Mouse (Mus musculus) CH12.LX (cell line): ENCODE results near the gene Tceal3.

ENCODE experiments used
- CTCF ChIP-seq, 2 experiments: IDR thresholded peaks in 1 of 2; conservative IDR thresholded peaks in 1 of 2; 2 replicates each; pipeline ENCODE4 v1.5.1; 2011 to 2012; ENCODE audit warnings: low read depth in 2 of 2, low read length in 2 of 2, improper control_type of control experiment in 1 of 2, inconsistent platforms in 1 of 2, mild to moderate bottlenecking in 1 of 2, moderate library complexity in 1 of 2
- E2F4 ChIP-seq: IDR thresholded peaks from 2 replicates; pipeline ENCODE4 v1.6.1; 2011; ENCODE audit warnings: low read depth, low read length, improper control_type of control experiment; ENCODE audit not compliant: insufficient replicate concordance
- EP300 ChIP-seq: IDR thresholded peaks from 2 replicates; pipeline ENCODE4 v1.6.1; 2011; ENCODE audit warnings: low read length, improper control_type of control experiment
- POLR2A ChIP-seq: IDR thresholded peaks from 2 replicates; pipeline ENCODE4 v1.6.1; 2011; ENCODE audit warnings: low read depth, mild to moderate bottlenecking, improper control_type of control experiment, low read length
- POLR2AphosphoS2 ChIP-seq: IDR thresholded peaks from 2 replicates; pipeline ENCODE4 v1.6.1; 2011; ENCODE audit warnings: low read depth, low read length, improper control_type of control experiment
- TBP ChIP-seq: conservative IDR thresholded peaks from 2 replicates; pipeline ENCODE4 v1.6.1; 2011; ENCODE audit warnings: low read depth, low read length, improper control_type of control experiment
- ZKSCAN1 ChIP-seq: IDR thresholded peaks from 2 replicates; pipeline ENCODE4 v1.6.1; 2012; ENCODE audit warnings: low read depth, inconsistent platforms, low read length, improper control_type of control experiment, borderline replicate concordance

GRCm38 (mm10) chrX:136692294-136692675 is 101.6 kb downstream of the Tceal3 start:
- TF ChIP-seq CTCF (conservative IDR thresholded peaks at IDR 0.05 in 1 of 2, IDR thresholded peaks at IDR 0.05 in 1 of 2; ENCODE audit: low read depth in 2 of 2, low read length in 2 of 2), result no peak
- TF ChIP-seq POLR2A, result no peak
- no peak for TF ChIP-seq E2F4
- TF ChIP-seq ZKSCAN1, result no peak
- TF ChIP-seq EP300, result no peak
- TF ChIP-seq TBP, result no peak
- TF ChIP-seq POLR2AphosphoS2, result no peak
